16 mouse cellular contexts compared by ENCODE assay signal in the genomic region with DNA sequence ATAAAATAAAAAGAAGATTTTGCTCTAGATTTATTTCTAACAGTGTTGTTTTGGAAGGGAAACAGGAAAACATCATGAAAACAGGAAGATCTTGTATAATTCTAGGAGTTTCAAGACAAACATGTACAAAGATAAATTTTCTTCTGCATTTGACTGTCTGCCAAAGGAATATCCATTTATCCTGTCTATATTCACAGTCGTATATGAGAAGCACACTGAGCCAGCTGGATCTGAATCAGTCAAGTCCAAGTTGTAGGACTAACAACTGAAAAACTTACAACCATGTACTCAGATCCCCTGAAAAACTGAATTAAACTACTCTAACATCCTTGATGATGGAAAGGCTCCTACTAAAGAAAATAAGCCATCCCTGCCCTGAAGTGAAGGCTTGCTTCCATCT.
"Had no signal": no experiment of that assay in that cellular context is flagged by ENCODE, and none has a peak within 500 bp of the region (broad histone marks: within the 10 kb centered on the region; RNA-seq: fewer than 3 reads in every experiment).

No protein-coding gene starts in this region.

- H3K9me3 ChIP-seq: neural tube, embryonic 13.5 days; neural tube, embryonic 15.5 days; stomach, embryonic 15.5 days had no signal

- H3K27me3 ChIP-seq: neural tube, embryonic 13.5 days; neural tube, embryonic 15.5 days; stomach, embryonic 15.5 days had no signal

- H3K4me3 ChIP-seq: neural tube, embryonic 13.5 days; neural tube, embryonic 15.5 days; stomach, embryonic 15.5 days had no signal

- H3K27ac ChIP-seq: neural tube, embryonic 13.5 days; neural tube, embryonic 15.5 days; stomach, embryonic 15.5 days; stomach, postnatal 0 days had no signal

- DNase-seq: retina, postnatal 1 day; right cerebral cortex, adult 18-20 months; right cerebral cortex, postnatal 14 days; right cerebral cortex, postnatal 25 days; right cerebral cortex, postnatal 4 days; spleen, adult 18-20 months; thymus, adult 18-20 months; thymus, adult 2 months; thymus, postnatal 14 days; thymus, postnatal 25 days; thymus, postnatal 36 days; thymus, postnatal 4 days had no signal

- H3K36me3 ChIP-seq: neural tube, embryonic 13.5 days; neural tube, embryonic 15.5 days; stomach, embryonic 15.5 days had no signal

- H3K4me1 ChIP-seq: neural tube, embryonic 13.5 days; neural tube, embryonic 15.5 days; stomach, embryonic 15.5 days had no signal

- H3K9ac ChIP-seq: neural tube, embryonic 13.5 days; neural tube, embryonic 15.5 days; stomach, embryonic 15.5 days had no signal

- H3K4me2 ChIP-seq: neural tube, embryonic 13.5 days; neural tube, embryonic 15.5 days; stomach, embryonic 15.5 days had no signal
